Mouse (Mus musculus) heart, adult 8-10 months (tissue): ENCODE data around the gene Arl8b. TPM values are rescaled to one million over a fixed set of nuclear protein-coding genes. Genes with fewer than 3 reads are reported as not detected.
"Not testable (repeated sequence)": the region's sequence is repeated elsewhere in the genome, so short reads cannot be mapped to it uniquely, and the experiment has no call there.

Experiments
- DNase-seq: peaks from one replicate; pipeline ENCODE4 v3.0.0; 2022; ENCODE audit warnings: low spot score
- total RNA-seq, 4 experiments: library from RNA; stranded (reverse); gene quantifications; 2 replicates each; pipeline ENCODE4 v1.2.4; 2022

The Arl8b gene
- total RNA-seq, 4 experiments from 2014 or later: 91.8 to 102 (median 97.3) TPM

- no peak for DNase-seq
These were observed 51.2 kb downstream of the Arl8b start for GRCm38 (mm10) chr6:108833963-108834697.

GRCm38 (mm10) chr6:108835765-108836691 is 53.1 kb downstream of the Arl8b start:
- DNase-seq: peak; percentile 39

- DNase-seq: no peak
These were observed 54.2 kb downstream of the Arl8b start for GRCm38 (mm10) chr6:108837081-108837480.

- DNase-seq: no peak
These were observed 55.1 kb downstream of the Arl8b start for GRCm38 (mm10) chr6:108837958-108838357.

- no peak for DNase-seq
These were observed 56.5 kb downstream of the Arl8b start for GRCm38 (mm10) chr6:108839432-108839831.

- no peak for DNase-seq
These were observed 58.2 kb downstream of the Arl8b start for GRCm38 (mm10) chr6:108840861-108841640.

GRCm38 (mm10) chr6:108843664-108844063 is 60.8 kb downstream of the Arl8b start:
- no peak for DNase-seq

GRCm38 (mm10) chr6:108844093-108844492 is 61.2 kb downstream of the Arl8b start:
- no peak for DNase-seq

GRCm38 (mm10) chr6:108844771-108845170 is 61.9 kb downstream of the Arl8b start:
- no peak for DNase-seq

- no peak for DNase-seq
These were observed 69.3 kb downstream of the Arl8b start for GRCm38 (mm10) chr6:108852088-108852670.

GRCm38 (mm10) chr6:108852986-108853385 is 70.1 kb downstream of the Arl8b start:
- DNase-seq: no peak

GRCm38 (mm10) chr6:108858583-108858982 is 75.7 kb downstream of the Arl8b start:
- no peak for DNase-seq

- DNase-seq: no peak
These were observed 78.3 kb downstream of the Arl8b start for GRCm38 (mm10) chr6:108861226-108861625.

GRCm38 (mm10) chr6:108862548-108862947 is 79.6 kb downstream of the Arl8b start:
- peak; percentile 9 for DNase-seq

GRCm38 (mm10) chr6:108866317-108866716 is 83.4 kb downstream of the Arl8b start:
- DNase-seq: no peak

- DNase-seq: not testable (repeated sequence)
These were observed 86.1 kb downstream of the Arl8b start for GRCm38 (mm10) chr6:108869031-108869430.

GRCm38 (mm10) chr6:108870421-108870820 is 87.5 kb downstream of the Arl8b start:
- no peak for DNase-seq

- no peak for DNase-seq
These were observed 88.4 kb downstream of the Arl8b start for GRCm38 (mm10) chr6:108871251-108871650.
